Mouse (Mus musculus) left cerebral cortex, adult 8-10 months (tissue): ENCODE data around the gene Slc19a2. TPM values are rescaled to one million over a fixed set of nuclear protein-coding genes. Genes with fewer than 3 reads are reported as not detected.

Experiments used
- DNase-seq, 2 experiments: peaks; one replicate each; pipeline ENCODE4 v3.0.0; 2022; ENCODE audit warnings: low spot score in 2 of 2
- total RNA-seq, 4 experiments: library from RNA; stranded (reverse); gene quantifications; 2 replicates each; pipeline ENCODE4 v1.2.4; 2022

The Slc19a2 gene
- total RNA-seq, 4 experiments from 2014 or later, result 12.6 to 15.1 (median 13.7) TPM

DNA sequence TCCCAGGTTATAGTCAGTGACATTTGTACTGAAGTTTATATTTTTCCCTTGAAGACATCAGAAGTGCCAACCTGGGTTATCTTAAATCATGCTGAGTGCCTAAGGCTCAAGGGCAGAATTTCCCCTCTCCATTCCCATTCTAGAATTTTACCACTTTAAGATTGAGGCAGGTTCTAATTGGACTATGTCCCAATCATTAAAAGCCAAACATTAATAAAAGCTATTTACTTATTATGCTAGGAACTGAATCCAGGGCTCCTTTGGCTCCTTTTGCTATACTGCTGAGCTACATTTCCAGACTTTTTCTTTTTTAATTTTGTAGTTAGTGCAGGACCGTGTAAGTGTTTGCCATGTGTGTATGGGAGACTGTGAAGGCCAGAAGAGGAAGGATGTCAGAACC lies 2.6 kb downstream of the Slc19a2 start:
- no peak for DNase-seq

GRCm38 (mm10) chr1:164252551-164252950 lies 3.7 kb downstream of the Slc19a2 start:
- no peak for DNase-seq

- DNase-seq, result no peak
Measured at GRCm38 (mm10) chr1:164254836-164255235, 6.0 kb downstream of the Slc19a2 start.

- no peak for DNase-seq
Measured at GRCm38 (mm10) chr1:164260171-164261028, 11.6 kb downstream of the Slc19a2 start.

GRCm38 (mm10) chr1:164261553-164261952 lies 12.7 kb downstream of the Slc19a2 start:
- peak in 1 of 2 experiments; percentile 53 for DNase-seq

GRCm38 (mm10) chr1:164270941-164271340 lies 22.1 kb downstream of the Slc19a2 start:
- DNase-seq, result no peak

DNA sequence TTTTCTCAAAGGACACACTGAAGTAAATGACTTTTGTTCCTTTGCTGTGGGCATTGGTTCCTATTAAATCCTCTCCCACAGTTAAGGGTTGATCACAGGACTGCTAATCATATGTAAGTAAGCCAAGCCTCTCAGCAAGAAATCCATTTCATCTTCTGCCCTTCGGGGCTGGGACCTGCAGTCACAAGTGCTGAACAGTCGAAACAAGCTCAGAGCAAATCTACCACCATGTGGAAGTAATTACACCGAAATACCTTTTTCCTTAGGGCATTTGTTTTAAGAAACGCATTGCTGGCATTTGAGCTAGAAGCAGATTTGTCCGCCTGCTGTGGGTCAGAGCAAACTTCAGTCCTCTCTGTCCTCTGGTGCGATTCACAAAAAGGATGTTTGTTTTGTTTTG lies 24.8 kb downstream of the Slc19a2 start:
- no peak for DNase-seq

DNA sequence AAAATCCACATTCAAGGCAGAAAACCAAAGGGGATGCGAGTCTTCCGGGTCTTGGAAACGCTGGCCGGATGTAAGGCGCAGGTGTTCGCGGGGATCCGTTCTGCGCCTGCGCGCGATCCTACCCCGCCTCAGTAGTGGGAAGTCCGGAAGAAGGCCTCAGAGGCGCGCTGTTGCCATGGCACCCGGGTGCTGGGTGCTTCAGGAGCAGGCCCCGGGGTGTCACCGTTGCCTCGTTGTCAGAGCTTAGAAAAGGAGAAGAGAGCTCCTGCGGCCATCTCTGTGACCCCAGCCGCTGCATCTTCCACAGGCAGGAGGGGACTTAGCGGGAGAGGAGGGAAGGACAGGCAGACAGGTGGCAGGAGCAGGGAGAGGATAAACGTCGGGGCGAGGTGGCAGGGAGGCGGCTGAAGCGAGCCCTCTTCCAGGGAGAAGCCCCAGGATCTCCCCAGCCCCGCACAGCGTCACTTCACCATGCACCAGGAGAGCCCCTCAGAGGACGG lies 26.7 kb downstream of the Slc19a2 start, which contains the start of gene Ccdc181:
Ccdc181 (plus strand) TSS at position 131 of the 500 bp plus-strand sequence.
- peak; percentile 94 to 96 for DNase-seq

DNA sequence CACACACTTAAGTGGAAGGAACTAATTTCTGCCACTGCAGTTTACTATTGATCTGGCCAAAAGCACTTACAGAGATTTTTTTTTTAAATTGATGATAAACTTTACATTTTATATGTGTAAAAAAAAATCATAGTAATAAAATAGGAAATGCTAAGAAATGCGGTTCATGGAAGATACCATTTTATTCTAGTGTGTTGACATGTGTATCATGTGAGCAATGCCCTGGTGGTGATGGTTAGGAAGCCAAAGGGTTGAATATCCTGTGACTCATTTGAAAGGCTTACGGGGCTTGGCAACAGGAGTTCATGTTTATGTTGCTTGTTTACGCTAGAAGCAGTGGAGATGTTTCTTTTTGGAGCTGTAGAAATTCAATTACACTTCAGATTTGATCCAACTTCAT lies 27.7 kb downstream of the Slc19a2 start:
- DNase-seq, result no peak

DNA sequence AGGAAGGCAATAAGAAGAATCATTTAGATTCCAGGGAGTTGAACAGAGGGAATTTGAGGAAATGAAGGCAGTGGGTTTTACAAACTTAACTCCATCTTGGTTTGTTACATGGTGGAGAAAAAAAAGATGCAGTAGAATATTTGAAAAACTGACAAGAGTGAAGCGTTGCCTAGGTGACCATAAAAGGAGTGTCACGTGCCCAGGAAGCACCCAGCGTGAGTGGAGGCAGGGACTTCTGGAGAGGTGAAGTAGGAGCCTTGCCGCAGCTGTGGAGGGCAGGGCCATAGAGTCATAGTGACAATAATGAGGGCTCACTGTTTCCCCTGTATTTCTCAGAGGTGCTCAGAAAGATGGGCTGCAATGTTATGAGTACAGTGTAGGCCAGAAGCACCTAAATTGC lies 30.5 kb downstream of the Slc19a2 start:
- DNase-seq, result no peak

- no peak for DNase-seq
Measured at GRCm38 (mm10) chr1:164284007-164284406, 35.2 kb downstream of the Slc19a2 start.

DNA sequence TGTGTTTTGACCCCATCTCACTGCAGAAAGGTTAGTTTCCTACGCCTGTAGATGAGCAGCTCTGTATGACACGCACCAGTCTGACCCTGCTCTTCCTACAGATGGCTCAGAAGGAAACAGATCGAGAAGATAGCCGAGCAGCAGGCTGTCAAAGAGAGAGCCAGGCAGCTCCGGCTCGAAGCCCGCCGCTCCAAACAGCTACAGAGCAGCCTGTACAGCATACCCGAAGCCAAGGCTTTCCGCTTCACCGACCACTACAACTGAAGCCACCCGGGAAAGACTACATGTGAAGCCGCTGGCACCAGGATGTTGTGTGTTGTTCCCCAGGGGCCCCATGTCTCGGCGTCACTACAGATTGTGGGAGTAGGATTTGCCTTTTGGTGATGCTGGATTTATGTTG lies 38.6 kb downstream of the Slc19a2 start:
- no peak for DNase-seq

DNA sequence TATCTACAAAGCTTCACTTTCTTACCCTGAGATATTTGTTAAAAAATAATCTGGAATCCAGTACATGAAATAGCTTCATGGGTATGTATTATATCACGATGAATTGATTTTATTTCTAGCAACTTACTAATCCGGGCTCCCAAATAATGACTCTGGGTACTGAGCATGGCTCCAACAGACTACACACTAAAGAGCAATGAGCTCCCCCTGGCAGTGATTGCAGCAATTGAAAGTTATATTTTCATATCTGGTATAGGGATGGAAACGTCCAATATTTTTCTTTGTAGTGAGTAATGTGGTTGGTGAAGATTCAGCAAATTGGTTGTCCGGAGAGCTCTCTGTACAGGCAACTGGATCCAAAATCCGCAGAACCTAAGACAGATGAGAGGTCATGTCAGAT lies 43.2 kb downstream of the Slc19a2 start:
- no peak for DNase-seq

DNA sequence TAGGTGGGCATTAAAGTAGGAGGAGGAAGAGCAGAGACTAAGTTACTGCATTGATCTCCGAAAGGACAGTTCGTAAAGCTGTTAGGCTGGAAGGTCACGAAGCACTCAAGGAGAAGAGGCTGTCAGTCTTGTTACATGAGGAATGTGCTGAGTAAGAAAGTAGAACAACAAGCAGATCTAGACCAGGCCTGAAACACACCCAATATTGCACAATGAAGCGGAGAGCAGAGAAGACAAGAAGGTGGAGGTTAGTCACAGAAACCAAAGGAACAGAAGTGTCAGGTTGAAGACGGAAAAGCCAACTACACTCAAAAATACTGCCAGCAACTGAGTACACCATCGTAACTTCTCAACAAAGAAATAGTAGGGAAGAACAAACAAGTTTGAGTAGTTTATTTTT lies 45.2 kb downstream of the Slc19a2 start:
- no peak for DNase-seq

DNA sequence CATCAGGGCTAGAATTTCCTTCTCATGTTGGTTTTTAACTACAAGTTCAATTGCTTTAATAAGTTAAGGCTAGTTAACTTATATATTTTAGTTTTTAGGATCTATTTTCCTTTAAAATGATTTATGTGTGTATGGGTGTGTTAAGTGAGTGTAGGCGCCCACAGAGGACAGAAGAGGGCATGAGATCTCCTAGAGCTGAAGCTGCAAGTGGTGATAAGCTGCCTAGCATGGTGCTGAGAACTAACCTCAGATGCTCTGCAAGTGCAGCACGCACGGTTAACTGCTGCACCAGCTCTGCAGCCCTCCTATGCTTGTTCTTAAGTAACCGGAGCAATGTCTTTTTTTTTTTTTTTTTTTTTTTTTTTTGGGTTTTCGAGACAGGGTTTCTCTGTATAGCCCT lies 47.6 kb downstream of the Slc19a2 start:
- DNase-seq, result no peak

- DNase-seq, result no peak
Measured at GRCm38 (mm10) chr1:164301949-164302348, 53.1 kb downstream of the Slc19a2 start.

DNA sequence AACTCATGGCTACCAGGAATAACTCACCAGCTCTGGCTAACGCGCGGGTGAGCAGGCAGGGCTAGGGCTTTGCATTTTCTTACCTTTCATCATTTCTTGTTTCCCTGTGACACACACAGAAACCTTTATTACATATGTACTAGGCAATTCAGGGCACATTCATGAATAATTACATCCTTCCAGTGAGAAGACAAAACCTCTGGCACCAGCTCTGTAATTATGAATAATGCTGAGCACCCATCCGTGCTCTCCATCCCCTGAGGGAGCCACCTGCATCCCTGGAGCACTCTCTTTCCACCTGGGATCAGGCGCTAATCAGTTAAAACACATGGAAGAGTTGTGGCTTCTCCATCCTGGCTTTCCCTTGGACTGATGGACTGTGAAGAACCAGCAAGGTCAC lies 55.0 kb downstream of the Slc19a2 start, which contains the start of gene Nme7:
Nme7 (plus strand) TSS at position 301 of the 400 bp plus-strand sequence.
- DNase-seq, result no peak

DNA sequence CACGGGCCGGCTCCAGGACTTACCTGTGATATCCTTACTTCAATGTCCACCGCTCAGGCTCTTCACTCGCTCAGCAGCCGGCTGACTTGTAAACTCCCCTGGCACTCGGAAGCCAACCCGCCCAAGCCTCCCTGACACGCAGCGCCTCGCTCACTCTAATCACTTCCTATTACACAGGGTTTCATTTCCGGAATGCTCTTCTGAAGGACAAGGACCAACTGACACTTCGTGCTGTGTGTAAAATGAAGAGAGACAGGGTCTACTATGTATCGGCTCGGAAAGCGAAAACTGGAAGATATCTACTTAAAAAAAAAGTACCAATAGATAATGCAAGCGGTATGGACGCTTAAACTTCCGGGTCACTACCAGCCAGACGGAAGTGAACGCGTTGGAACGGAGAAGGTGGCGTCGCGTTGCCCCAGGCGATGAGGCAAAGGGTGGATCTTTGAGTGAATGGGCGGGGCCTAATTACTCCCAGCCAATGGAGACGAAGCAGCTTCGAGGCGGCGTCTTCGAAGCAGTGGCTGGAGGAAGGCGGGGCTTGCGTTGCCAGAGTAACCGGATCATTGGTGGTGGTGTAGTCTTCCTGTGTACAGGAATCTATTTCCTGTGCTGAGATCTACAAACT lies 58.4 kb downstream of the Slc19a2 start, which contains the start of gene Blzf1:
Blzf1 (minus strand) TSS at position 366 of the 628 bp plus-strand sequence.
- peak; percentile 89 to 97 for DNase-seq

GRCm38 (mm10) chr1:164307922-164308321 lies 59.1 kb downstream of the Slc19a2 start:
- DNase-seq, result no peak

DNA sequence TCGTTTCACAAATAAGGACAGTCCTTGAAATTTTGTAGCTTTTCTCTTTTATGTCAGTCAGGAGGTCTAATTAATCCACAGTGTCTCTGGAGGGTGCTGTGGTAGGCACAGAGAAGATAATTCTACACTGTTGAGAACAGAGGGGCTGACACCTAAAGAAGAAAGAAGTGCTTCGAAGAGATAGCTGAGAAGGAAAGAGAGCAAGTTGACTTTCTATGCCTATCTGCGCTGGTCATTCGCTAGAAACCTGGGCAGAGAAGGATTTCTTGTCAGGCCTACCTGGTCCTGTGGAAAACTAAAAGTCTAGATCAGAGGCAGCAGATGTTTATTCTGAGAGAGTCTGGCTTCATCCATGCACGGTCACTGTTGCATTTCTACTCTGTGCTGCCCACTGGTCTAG lies 65.2 kb downstream of the Slc19a2 start:
- no peak for DNase-seq
